Mouse (Mus musculus): ENCODE measurements around the gene Pam.
A peak's percentile ranks its signal among the peaks of the same experiment; 100 is the strongest.

Pam gene

GRCm38 (mm10) chr1:98095246-98095990, at the start of gene Pam:
Gene Pam, minus strand, starts transcription at chr1:98095646.
- DNase-seq (ENCODE audit: low spot score): peak; percentile 90

GRCm38 (mm10) chr1:98144845-98145244, 49.4 kb upstream of the Pam start:
- DNase-seq (ENCODE audit: low spot score): no peak

GRCm38 (mm10) chr1:98131244-98131643, 35.8 kb upstream of the Pam start:
- DNase-seq (ENCODE audit: low spot score): no peak

- no peak for DNase-seq (ENCODE audit: low spot score)
These were observed 34.3 kb upstream of the Pam start for GRCm38 (mm10) chr1:98129561-98130347.

- DNase-seq (ENCODE audit: low spot score): no peak
These were observed 33.7 kb upstream of the Pam start for GRCm38 (mm10) chr1:98129111-98129510.

GRCm38 (mm10) chr1:98128338-98129096, 33.1 kb upstream of the Pam start:
- no peak for DNase-seq (ENCODE audit: low spot score)

GRCm38 (mm10) chr1:98126268-98126667, 30.8 kb upstream of the Pam start:
- no peak for DNase-seq (ENCODE audit: low spot score)

GRCm38 (mm10) chr1:98124727-98125126, 29.3 kb upstream of the Pam start:
- DNase-seq (ENCODE audit: low spot score): no peak

- no peak for DNase-seq (ENCODE audit: low spot score)
These were observed 24.1 kb upstream of the Pam start for GRCm38 (mm10) chr1:98119595-98119994.

- no peak for DNase-seq (ENCODE audit: low spot score)
These were observed 12.2 kb upstream of the Pam start for GRCm38 (mm10) chr1:98107599-98107998.

GRCm38 (mm10) chr1:98099441-98099840, 4.0 kb upstream of the Pam start:
- DNase-seq (ENCODE audit: low spot score): no peak

- DNase-seq (ENCODE audit: low spot score): no peak
These were observed 2.7 kb upstream of the Pam start for GRCm38 (mm10) chr1:98097957-98098729.

GRCm38 (mm10) chr1:98096396-98096935, 1.0 kb upstream of the Pam start:
- no peak for DNase-seq (ENCODE audit: low spot score)

- DNase-seq (ENCODE audit: low spot score): no peak
These were observed 515 bp upstream of the Pam start for GRCm38 (mm10) chr1:98095991-98096330.

- DNase-seq (ENCODE audit: low spot score): peak; percentile 18
These were observed 618 bp downstream of the Pam start for GRCm38 (mm10) chr1:98094811-98095245.

GRCm38 (mm10) chr1:98089336-98089975, 6.0 kb downstream of the Pam start:
- DNase-seq (ENCODE audit: low spot score): no peak

GRCm38 (mm10) chr1:98086456-98086855, 9.0 kb downstream of the Pam start:
- DNase-seq (ENCODE audit: low spot score): no peak

- DNase-seq (ENCODE audit: low spot score): no peak
These were observed 10.7 kb downstream of the Pam start for GRCm38 (mm10) chr1:98084596-98085274.

GRCm38 (mm10) chr1:98083508-98083907, 11.9 kb downstream of the Pam start:
- DNase-seq (ENCODE audit: low spot score): no peak

- DNase-seq (ENCODE audit: low spot score): no peak
These were observed 12.5 kb downstream of the Pam start for GRCm38 (mm10) chr1:98082988-98083387.

- peak; percentile 14 for DNase-seq (ENCODE audit: low spot score)
These were observed 15.0 kb downstream of the Pam start for GRCm38 (mm10) chr1:98080431-98080830.
